Mouse (Mus musculus) kidney, embryonic 16.5 days (tissue): ENCODE measurements around the gene Ndufs1. TPM values are rescaled to one million over a fixed set of nuclear protein-coding genes. Genes with fewer than 3 reads are reported as not detected.
"Not testable (repeated sequence)": the region's sequence is repeated elsewhere in the genome, so short reads cannot be mapped to it uniquely, and the experiment has no call there.

Source experiments
- ATAC-seq: fragments of 200-750 bp; cut with Nextera tagmentation; 2 replicates; pipeline ENCODE4 v1.8.0; 2017; ENCODE audit warnings: moderate TSS enrichment; ENCODE audit not compliant: low FRiP score, low TSS enrichment
- H3K27ac ChIP-seq: fragments of 300-500 bp; sonication (generic); 2 replicates; pipeline ENCODE4 v1.5.1; 2014; ENCODE audit warnings: low read length
- H3K27me3 ChIP-seq: fragments of 300-500 bp; sonication (generic); 2 replicates; pipeline ENCODE4 v1.6.1; 2014; ENCODE audit warnings: low read length, control low read depth, mixed read lengths; ENCODE audit not compliant: insufficient read depth
- H3K36me3 ChIP-seq: fragments of 300-500 bp; sonication (generic); 2 replicates; pipeline ENCODE4 v1.6.1; 2014; ENCODE audit warnings: low read length, control low read depth, mixed read lengths; ENCODE audit not compliant: insufficient read depth
- H3K4me1 ChIP-seq: fragments of 300-500 bp; sonication (generic); 2 replicates; pipeline ENCODE4 v1.6.1; 2014; ENCODE audit warnings: low read length, control low read depth, mixed read lengths; ENCODE audit not compliant: insufficient read depth
- H3K4me2 ChIP-seq: fragments of 300-500 bp; sonication (generic); replicated peaks from 2 replicates; pipeline ENCODE4 v1.6.1; 2014; ENCODE audit warnings: low read depth, low read length
- H3K4me3 ChIP-seq: fragments of 300-500 bp; sonication (generic); 2 replicates; pipeline ENCODE4 v1.5.1; 2014; ENCODE audit warnings: mild to moderate bottlenecking, low read length
- H3K9ac ChIP-seq: fragments of 300-500 bp; sonication (generic); replicated peaks from 2 replicates; pipeline ENCODE4 v1.6.1; 2014; ENCODE audit warnings: low read length
- H3K9me3 ChIP-seq: fragments of 300-500 bp; sonication (generic); 2 replicates; pipeline ENCODE4 v1.6.1; 2016; ENCODE audit warnings: low read length, control low read depth
- WGBS: fragments of 180-500 bp; shearing (Covaris S2); extraction: QIAGEN DNeasy Blood & Tissue Kit; methylation state at CpG from one replicate; pipeline ENCODE4 v1.1.7; 2014; 5-methylcytosine and 5-hydroxymethylcytosine counted together
- polyA plus RNA-seq: library from polyadenylated mRNA; unstranded; fragments of >200 nt; fragmentation: Nextera tagmentation; extraction: Ambion mirVana; gene quantifications from 2 replicates; pipeline ENCODE4 v1.2.1, GENCODE M21; 2015

Gene Ndufs1
- polyA plus RNA-seq, 1 experiment from 2014 or later: 188 TPM

- no peak for ATAC-seq
- peak overlapping the region; percentile 87 for H3K4me2 ChIP-seq
- H3K9ac ChIP-seq: peak overlapping the region; percentile 98
- H3K4me1 ChIP-seq: peaks cover 23% of the 10 kb centered on the region
- H3K27ac ChIP-seq: peak overlapping the region; percentile 85
- 9% methylated on average over 11 of the region's 11 CpGs for WGBS
- no peaks in the 10 kb centered on the region for H3K9me3 ChIP-seq
- peaks cover 23% of the 10 kb centered on the region for H3K36me3 ChIP-seq
- H3K4me3 ChIP-seq: peak overlapping the region; percentile 88
- H3K27me3 ChIP-seq: no peaks in the 10 kb centered on the region
These were observed 780 bp downstream of the Ndufs1 start for GRCm38 (mm10) chr1:63175853-63176252.

GRCm38 (mm10) chr1:63168638-63169037 lies 8.0 kb downstream of the Ndufs1 start:
- H3K4me2 ChIP-seq: no peak overlapping the region
- WGBS: 81% methylated on average over 2 of the region's 2 CpGs
- H3K36me3 ChIP-seq: peaks cover 45% of the 10 kb centered on the region
- H3K27me3 ChIP-seq: no peaks in the 10 kb centered on the region
- no peak overlapping the region for H3K27ac ChIP-seq
- H3K4me3 ChIP-seq: no peak overlapping the region
- H3K9ac ChIP-seq: no peak overlapping the region
- H3K4me1 ChIP-seq: no peaks in the 10 kb centered on the region
- no peak for ATAC-seq
- no peaks in the 10 kb centered on the region for H3K9me3 ChIP-seq

- H3K36me3 ChIP-seq: peaks cover 44% of the 10 kb centered on the region
- H3K9ac ChIP-seq: no peak overlapping the region
- WGBS: 93% methylated on average over 13 of the region's 13 CpGs
These were observed 36.4 kb downstream of the Ndufs1 start for GRCm38 (mm10) chr1:63140231-63140630.

GRCm38 (mm10) chr1:63138586-63138985 lies 38.0 kb downstream of the Ndufs1 start:
- not testable (repeated sequence) for H3K9ac ChIP-seq, H3K4me3 ChIP-seq, H3K27ac ChIP-seq, H3K27me3 ChIP-seq, H3K9me3 ChIP-seq, H3K4me2 ChIP-seq, ATAC-seq, H3K4me1 ChIP-seq
- H3K36me3 ChIP-seq: peaks cover 28% of the 10 kb centered on the region
- WGBS: 77% methylated on average over 1 of the region's 1 CpGs

More at GRCm38 (mm10) chr1:63140231-63140630, 36.4 kb downstream of the Ndufs1 start:
- Histone ChIP-seq H3K9me3 (0 out of 2 replicates have a peak, but pooled peaks cover 6% of the 10 kb centered on the region), H3K27me3 (no peaks in the 10 kb centered on the region), H3K4me1 (no peaks in the 10 kb centered on the region), H3K4me3 (no peak overlapping the region), H3K27ac (no peak overlapping the region), H3K4me2 (no peak overlapping the region)
- ATAC-seq: no peak

- H3K9me3 ChIP-seq: 0 out of 2 replicates have a peak, but pooled peaks cover 6% of the 10 kb centered on the region
- no peak overlapping the region for H3K4me3 ChIP-seq
- no peak overlapping the region for H3K9ac ChIP-seq
- 87% methylated on average over 2 of the region's 2 CpGs for WGBS
- no peak overlapping the region for H3K4me2 ChIP-seq
- H3K36me3 ChIP-seq: peaks cover 23% of the 10 kb centered on the region; the same call in 1 of the 2 replicates
- H3K27me3 ChIP-seq: no peaks in the 10 kb centered on the region
- no peak for ATAC-seq
- H3K27ac ChIP-seq: no peak overlapping the region
- H3K4me1 ChIP-seq: no peaks in the 10 kb centered on the region
These were observed 38.7 kb downstream of the Ndufs1 start for GRCm38 (mm10) chr1:63137971-63138370.

GRCm38 (mm10) chr1:63134530-63134929 lies 42.1 kb downstream of the Ndufs1 start:
- H3K36me3 ChIP-seq: peaks cover 6% of the 10 kb centered on the region; the same call in 1 of the 2 replicates
- H3K4me2 ChIP-seq: no peak overlapping the region
- no peaks in the 10 kb centered on the region for H3K27me3 ChIP-seq
- WGBS: 87% methylated on average over 3 of the region's 3 CpGs
- H3K4me1 ChIP-seq: peaks cover 5% of the 10 kb centered on the region
- H3K9ac ChIP-seq: no peak overlapping the region
- ATAC-seq: no peak
- H3K27ac ChIP-seq: no peak overlapping the region
- H3K4me3 ChIP-seq: no peak overlapping the region
- H3K9me3 ChIP-seq: no peaks in the 10 kb centered on the region

GRCm38 (mm10) chr1:63131766-63132165 lies 44.9 kb downstream of the Ndufs1 start:
- Histone ChIP-seq H3K36me3 (0 out of 2 replicates have a peak, but pooled peaks cover 3% of the 10 kb centered on the region), H3K9me3 (0 out of 2 replicates have a peak, but pooled peaks cover 2% of the 10 kb centered on the region), H3K27me3 (no peaks in the 10 kb centered on the region), H3K4me3 (no peak overlapping the region), H3K27ac (no peak overlapping the region), H3K4me2 (no peak overlapping the region), H3K9ac (no peak overlapping the region), H3K4me1 (peaks cover 9% of the 10 kb centered on the region)
- 90% methylated on average over 11 of the region's 11 CpGs for WGBS
- no peak for ATAC-seq

GRCm38 (mm10) chr1:63130883-63131282 lies 45.8 kb downstream of the Ndufs1 start:
- H3K4me1 ChIP-seq: peaks cover 9% of the 10 kb centered on the region
- H3K4me2 ChIP-seq: no peak overlapping the region
- no peak for ATAC-seq
- H3K9ac ChIP-seq: no peak overlapping the region
- 0 out of 2 replicates have a peak, but pooled peaks cover 3% of the 10 kb centered on the region for H3K36me3 ChIP-seq
- no peaks in the 10 kb centered on the region for H3K27me3 ChIP-seq
- no peak overlapping the region for H3K4me3 ChIP-seq
- H3K9me3 ChIP-seq: 0 out of 2 replicates have a peak, but pooled peaks cover 2% of the 10 kb centered on the region
- 81% methylated on average over 2 of the region's 2 CpGs for WGBS
- H3K27ac ChIP-seq: no peak overlapping the region

- WGBS: 16% methylated on average over 18 of the region's 18 CpGs
- Histone ChIP-seq H3K36me3 (0 out of 2 replicates have a peak, but pooled peaks cover 7% of the 10 kb centered on the region), H3K27me3 (no peaks in the 10 kb centered on the region), H3K4me2 (peak overlapping the region; percentile 55), H3K27ac (peak overlapping the region; percentile 72), H3K4me3 (peak overlapping the region; percentile 37), H3K9ac (peak overlapping the region; percentile 53; the same call in 1 of the 2 replicates), H3K4me1 (peaks cover 9% of the 10 kb centered on the region), H3K9me3 (0 out of 2 replicates have a peak, but pooled peaks cover 2% of the 10 kb centered on the region)
- peak; percentile 82 for ATAC-seq
These were observed 46.6 kb downstream of the Ndufs1 start for GRCm38 (mm10) chr1:63129857-63130690.

GRCm38 (mm10) chr1:63129273-63129672 lies 47.4 kb downstream of the Ndufs1 start:
- WGBS: 36% methylated on average over 3 of the region's 3 CpGs
- Histone ChIP-seq H3K27ac (peak overlapping the region; percentile 36), H3K36me3 (0 out of 2 replicates have a peak, but pooled peaks cover 7% of the 10 kb centered on the region), H3K27me3 (no peaks in the 10 kb centered on the region), H3K4me2 (peak overlapping the region; percentile 55), H3K4me3 (no peak overlapping the region; the same call in 1 of the 2 replicates), H3K9me3 (0 out of 2 replicates have a peak, but pooled peaks cover 2% of the 10 kb centered on the region), H3K4me1 (peaks cover 9% of the 10 kb centered on the region), H3K9ac (no peak overlapping the region)
- ATAC-seq: peak; percentile 44; the same call in 1 of the 2 replicates
